Mouse (Mus musculus): ENCODE measurements at regions not wholly inside any gene's neighbourhood (a gene's known extent, or its start where the extent isn't known, plus 50 kb on each side); places are given as distances from the start of the nearest gene placed in this dataset.

DNA sequence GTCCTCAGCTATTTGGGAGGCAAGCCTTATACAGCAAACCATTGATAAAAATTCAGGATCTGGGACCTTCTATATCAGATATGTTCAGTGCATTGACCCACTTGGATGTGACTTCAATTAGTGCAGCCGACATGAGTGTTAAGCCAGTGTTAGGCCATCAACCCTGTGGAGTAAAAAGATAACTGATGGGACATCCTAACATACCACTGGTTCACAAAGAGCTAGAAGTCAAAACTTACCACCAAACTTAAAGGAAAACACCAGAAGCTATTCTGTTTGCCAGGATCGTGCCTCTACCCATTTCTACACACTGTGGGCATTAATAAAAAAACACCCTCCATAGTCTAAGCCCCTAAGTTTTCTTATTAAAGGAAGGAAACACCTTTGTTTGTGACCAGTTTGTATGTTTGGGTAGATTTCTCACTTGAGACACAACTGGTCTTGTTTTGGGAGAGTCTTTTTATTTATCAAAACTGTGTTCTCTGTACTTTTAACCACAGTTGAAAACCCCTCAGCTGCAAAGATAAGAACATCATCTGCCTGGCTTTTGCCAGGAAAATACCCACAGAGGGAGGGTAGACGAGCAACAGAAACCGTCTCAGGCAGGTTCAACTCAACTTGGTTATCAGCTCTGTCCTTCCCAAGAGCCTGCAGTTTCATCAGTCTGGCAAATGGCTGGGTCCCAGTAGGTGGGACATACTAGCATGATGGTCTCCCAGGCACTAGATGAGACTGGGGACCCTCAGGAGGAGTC is 283.5 kb downstream of the Sox4 start:
- no peak overlapping the region for H3K27ac ChIP-seq (ENCODE audit: insufficient read depth, low read length)
- H3K4me3 ChIP-seq (ENCODE audit: insufficient read depth, low read length) = no peak overlapping the region
- TF ChIP-seq CTCF (IDR thresholded peaks at IDR 0.05; ENCODE audit: extremely low read depth, insufficient read depth, low read length) (no peak), POLR2A (IDR thresholded peaks at IDR 0.05; ENCODE audit: extremely low read depth, insufficient read depth, low read length) (no peak)
- H3K4me1 ChIP-seq (ENCODE audit: control insufficient read depth, insufficient read depth, low read length) = 0 out of 2 replicates have a peak, but pooled peaks cover 1% of the 10 kb centered on the region

DNA sequence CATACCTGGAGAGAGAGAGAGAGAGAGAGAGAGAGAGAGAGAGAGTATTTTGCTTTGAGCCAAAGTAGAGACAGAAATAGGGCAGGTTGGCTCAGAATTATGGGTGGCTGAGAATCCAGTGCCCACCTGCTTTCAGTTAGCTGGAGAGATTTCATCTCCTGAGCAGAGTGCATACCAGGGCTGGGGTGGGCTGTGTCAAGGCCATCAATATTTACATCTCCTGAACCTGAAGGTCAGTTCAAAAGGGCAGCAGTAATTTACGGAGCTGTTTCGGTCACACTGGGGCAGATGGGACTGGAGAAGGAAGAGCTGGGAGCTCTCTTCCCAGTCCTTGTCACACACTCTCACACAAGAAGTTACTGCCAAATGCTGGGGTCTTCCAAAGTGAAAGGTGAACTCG is 286.7 kb downstream of the Sox4 start:
- H3K27ac ChIP-seq (ENCODE audit: insufficient read depth, low read length) = no peak overlapping the region
- no peak for TF ChIP-seq CTCF (IDR thresholded peaks at IDR 0.05; ENCODE audit: extremely low read depth, insufficient read depth, low read length)
- TF ChIP-seq POLR2A (IDR thresholded peaks at IDR 0.05; ENCODE audit: extremely low read depth, insufficient read depth, low read length) = no peak
- 0 out of 2 replicates have a peak, but pooled peaks cover 1% of the 10 kb centered on the region for H3K4me1 ChIP-seq (ENCODE audit: control insufficient read depth, insufficient read depth, low read length)
- H3K4me3 ChIP-seq (ENCODE audit: insufficient read depth, low read length) = no peak overlapping the region

DNA sequence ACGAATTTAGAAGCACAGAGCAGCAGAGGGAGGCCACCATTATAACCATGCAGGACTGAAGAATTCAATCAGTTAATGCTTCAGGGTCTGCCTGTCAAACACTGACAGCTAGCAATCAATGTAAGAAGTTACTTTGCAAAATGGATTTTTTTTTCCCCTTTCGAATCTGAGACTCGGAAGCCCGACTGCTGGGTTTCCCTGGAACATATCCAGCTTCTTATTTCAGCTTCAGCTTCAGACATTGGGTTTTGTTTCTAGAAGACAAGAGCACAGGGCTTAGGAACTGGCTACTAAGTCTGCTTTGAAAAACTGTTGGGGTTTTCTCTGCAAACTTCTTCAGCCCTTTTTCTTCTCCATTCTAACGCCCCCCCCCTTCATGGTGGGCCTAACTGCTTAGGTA is 288.4 kb downstream of the Sox4 start:
- no peak for TF ChIP-seq POLR2A (IDR thresholded peaks at IDR 0.05; ENCODE audit: extremely low read depth, insufficient read depth, low read length)
- TF ChIP-seq CTCF (IDR thresholded peaks at IDR 0.05; ENCODE audit: extremely low read depth, insufficient read depth, low read length) = no peak
- no peak overlapping the region for H3K27ac ChIP-seq (ENCODE audit: insufficient read depth, low read length)

DNA sequence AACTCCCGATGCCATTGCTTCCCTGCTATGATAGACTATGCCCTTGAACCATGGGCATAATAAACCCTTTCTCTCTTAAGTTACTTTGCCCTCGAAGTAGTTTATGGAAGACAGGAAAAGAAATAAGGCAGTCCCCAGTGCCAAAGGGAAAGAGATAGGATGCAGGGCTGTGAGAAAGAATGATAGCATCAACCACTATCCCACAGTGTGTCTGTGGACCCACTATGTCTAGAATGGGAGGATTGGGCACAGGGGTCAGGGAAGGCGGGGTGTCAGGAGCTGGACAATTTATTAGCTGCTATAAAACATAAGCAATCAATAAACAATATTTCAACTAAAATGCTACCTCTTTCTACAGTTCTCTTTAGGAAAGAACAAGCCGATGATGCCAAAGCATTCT is 288.8 kb downstream of the Sox4 start:
- no peak for TF ChIP-seq CTCF (IDR thresholded peaks at IDR 0.05; ENCODE audit: extremely low read depth, insufficient read depth, low read length)
- no peak for TF ChIP-seq POLR2A (IDR thresholded peaks at IDR 0.05; ENCODE audit: extremely low read depth, insufficient read depth, low read length)
- no peak overlapping the region for H3K4me3 ChIP-seq (ENCODE audit: insufficient read depth, low read length)
- no peak overlapping the region for H3K27ac ChIP-seq (ENCODE audit: insufficient read depth, low read length)
- 0 out of 2 replicates have a peak, but pooled peaks cover 1% of the 10 kb centered on the region for H3K4me1 ChIP-seq (ENCODE audit: control insufficient read depth, insufficient read depth, low read length)

More for the DNA sequence above, 288.4 kb downstream of the Sox4 start:
- Histone ChIP-seq H3K4me1 (ENCODE audit: control insufficient read depth, insufficient read depth, low read length) (0 out of 2 replicates have a peak, but pooled peaks cover 1% of the 10 kb centered on the region), H3K4me3 (ENCODE audit: insufficient read depth, low read length) (no peak overlapping the region)

DNA sequence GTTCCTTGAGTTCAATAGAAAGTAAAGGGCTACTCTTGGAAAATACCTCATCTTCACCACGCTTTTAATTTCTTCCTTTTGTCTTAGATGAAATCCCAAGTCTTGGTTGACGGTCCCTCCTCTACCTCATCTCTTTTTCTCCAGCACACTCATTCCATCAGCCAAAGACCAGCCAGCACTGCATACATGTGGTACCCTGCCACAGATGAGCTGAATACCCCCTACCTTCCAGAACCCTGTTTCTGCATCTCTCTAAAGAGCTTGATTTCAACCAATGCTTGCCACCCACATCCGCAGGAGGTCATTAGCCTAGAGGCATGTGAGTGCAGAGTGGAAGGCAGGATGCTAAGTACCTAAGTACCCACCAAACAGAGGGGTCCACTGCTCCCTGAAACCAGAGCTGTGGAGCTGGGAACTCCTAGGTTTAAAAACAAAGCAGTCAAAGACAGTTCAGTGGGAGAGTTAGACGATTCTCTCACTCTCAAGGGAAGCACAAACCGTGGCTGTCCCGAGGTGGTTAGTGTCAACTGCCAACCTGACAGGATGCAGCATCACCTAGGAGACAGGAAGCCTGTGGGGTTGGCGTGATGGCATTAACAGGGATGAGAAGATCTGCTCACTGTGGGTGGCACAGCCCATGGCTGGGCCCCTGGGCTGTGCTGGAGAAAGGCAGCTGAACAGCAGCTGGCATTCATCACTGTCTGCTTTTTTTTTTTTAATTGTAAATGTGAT is 289.4 kb downstream of the Sox4 start:
- no peak overlapping the region for H3K27ac ChIP-seq (ENCODE audit: insufficient read depth, low read length)
- H3K4me3 ChIP-seq (ENCODE audit: insufficient read depth, low read length) = no peak overlapping the region
- no peak for TF ChIP-seq CTCF (IDR thresholded peaks at IDR 0.05; ENCODE audit: extremely low read depth, insufficient read depth, low read length)
- TF ChIP-seq POLR2A (IDR thresholded peaks at IDR 0.05; ENCODE audit: extremely low read depth, insufficient read depth, low read length) = no peak
- H3K4me1 ChIP-seq (ENCODE audit: control insufficient read depth, insufficient read depth, low read length) = 0 out of 2 replicates have a peak, but pooled peaks cover 1% of the 10 kb centered on the region

DNA sequence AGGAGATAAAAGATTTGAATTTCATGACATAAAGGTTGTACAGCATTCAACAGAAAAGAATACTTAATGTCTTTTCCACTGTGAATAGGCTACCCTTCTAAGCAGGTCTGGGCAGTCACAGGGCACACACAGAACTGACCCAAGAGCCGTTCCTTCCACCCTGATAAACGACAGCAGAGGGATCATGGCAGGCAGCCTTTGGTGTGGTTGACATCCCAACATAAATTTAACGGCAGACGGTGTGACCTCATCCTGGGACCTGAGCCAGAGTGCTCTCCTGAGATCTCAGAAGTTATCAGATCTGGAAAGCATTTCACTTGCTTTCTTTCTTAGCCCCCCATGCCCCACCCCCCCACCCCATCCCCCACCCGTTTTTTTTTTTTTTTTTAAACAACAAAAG is 290.1 kb downstream of the Sox4 start:
- no peak overlapping the region for H3K4me3 ChIP-seq (ENCODE audit: insufficient read depth, low read length)

DNA sequence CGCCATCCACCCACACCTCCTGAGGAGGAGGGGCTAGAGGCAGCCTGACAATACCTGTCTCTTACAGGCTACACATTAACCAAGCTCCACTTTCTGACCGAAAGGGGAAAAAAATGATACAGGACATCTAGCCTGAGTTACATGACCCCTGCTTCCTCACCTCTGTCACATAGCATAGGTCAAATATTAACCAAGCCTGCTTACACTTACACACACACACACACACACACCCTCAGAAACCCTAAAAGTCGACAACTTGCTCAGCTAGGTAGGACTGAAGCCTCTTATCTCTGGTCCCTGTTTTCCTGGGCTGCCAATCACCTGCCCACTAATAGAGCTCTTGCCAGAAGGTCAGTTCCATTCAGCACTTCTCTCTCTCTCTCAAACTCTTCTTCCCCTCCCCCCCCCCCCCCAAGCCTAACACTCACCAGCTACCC is 291.2 kb downstream of the Sox4 start:
- TF ChIP-seq CTCF (IDR thresholded peaks at IDR 0.05; ENCODE audit: extremely low read depth, insufficient read depth, low read length) (no peak), POLR2A (IDR thresholded peaks at IDR 0.05; ENCODE audit: extremely low read depth, insufficient read depth, low read length) (no peak)
- Histone ChIP-seq H3K4me1 (ENCODE audit: control insufficient read depth, insufficient read depth, low read length) (0 out of 2 replicates have a peak, but pooled peaks cover 1% of the 10 kb centered on the region), H3K27ac (ENCODE audit: insufficient read depth, low read length) (no peak overlapping the region), H3K4me3 (ENCODE audit: insufficient read depth, low read length) (no peak overlapping the region)

More for the DNA sequence above, 290.1 kb downstream of the Sox4 start:
- H3K27ac ChIP-seq (ENCODE audit: insufficient read depth, low read length) = no peak overlapping the region
- TF ChIP-seq POLR2A (IDR thresholded peaks at IDR 0.05; ENCODE audit: extremely low read depth, insufficient read depth, low read length) = no peak
- 0 out of 2 replicates have a peak, but pooled peaks cover 1% of the 10 kb centered on the region for H3K4me1 ChIP-seq (ENCODE audit: control insufficient read depth, insufficient read depth, low read length)

DNA sequence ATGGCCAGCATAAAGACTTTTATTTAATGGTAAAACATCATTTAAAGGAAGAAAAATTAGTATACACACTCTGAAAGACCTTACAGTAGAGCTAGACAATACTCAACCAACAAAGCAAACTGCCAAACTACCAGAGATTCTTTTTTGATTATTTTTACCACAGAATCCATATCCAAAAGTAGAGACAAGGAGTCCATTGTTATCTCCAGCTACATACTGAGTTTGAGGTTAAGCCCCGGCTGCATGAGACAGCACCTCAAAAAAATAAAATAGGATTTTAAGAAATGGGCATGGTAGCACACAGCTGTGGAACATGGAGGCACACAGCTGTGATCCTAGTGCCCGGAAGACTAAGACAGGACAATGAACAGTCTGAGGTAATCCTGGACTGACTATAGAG is 293.4 kb downstream of the Sox4 start:
- Histone ChIP-seq H3K4me1 (ENCODE audit: control insufficient read depth, insufficient read depth, low read length) (no peaks in the 10 kb centered on the region), H3K4me3 (ENCODE audit: insufficient read depth, low read length) (no peak overlapping the region), H3K27ac (ENCODE audit: insufficient read depth, low read length) (no peak overlapping the region)
- TF ChIP-seq CTCF (IDR thresholded peaks at IDR 0.05; ENCODE audit: extremely low read depth, insufficient read depth, low read length) = no peak
- no peak for TF ChIP-seq POLR2A (IDR thresholded peaks at IDR 0.05; ENCODE audit: extremely low read depth, insufficient read depth, low read length)

DNA sequence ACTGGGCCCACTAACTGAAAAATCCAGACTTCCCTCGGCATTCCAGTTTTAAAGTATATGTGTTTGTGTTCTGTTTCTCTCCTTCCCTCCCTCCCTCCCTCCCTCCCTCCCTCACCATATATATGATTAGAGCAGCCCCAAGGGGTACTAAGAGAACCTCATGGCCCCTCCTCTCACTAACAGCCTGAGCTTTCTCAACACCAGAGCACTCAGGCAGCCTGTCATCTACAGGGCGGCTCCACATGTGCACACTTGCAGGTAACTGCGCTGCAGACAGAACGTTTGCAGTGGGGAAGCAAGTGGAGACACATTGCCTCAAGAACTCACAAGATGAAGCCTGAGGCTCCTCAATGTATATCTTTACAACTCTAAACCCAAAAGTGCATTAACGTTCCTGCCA is 294.9 kb downstream of the Sox4 start:
- H3K4me1 ChIP-seq (ENCODE audit: control insufficient read depth, insufficient read depth, low read length) = no peaks in the 10 kb centered on the region
- H3K4me3 ChIP-seq (ENCODE audit: insufficient read depth, low read length) = no peak overlapping the region
- no peak overlapping the region for H3K27ac ChIP-seq (ENCODE audit: insufficient read depth, low read length)
- no peak for TF ChIP-seq CTCF (IDR thresholded peaks at IDR 0.05; ENCODE audit: extremely low read depth, insufficient read depth, low read length)
- TF ChIP-seq POLR2A (IDR thresholded peaks at IDR 0.05; ENCODE audit: extremely low read depth, insufficient read depth, low read length) = no peak

Measured in cortical plate, adult 2 months (tissue).